Mouse (Mus musculus) embryonic facial prominence, embryonic 14.5 days (tissue): ENCODE measurements at regions not wholly inside any gene's neighbourhood (a gene's known extent, or its start where the extent isn't known, plus 50 kb on each side); places are given as distances from the start of the nearest gene placed in this dataset.

ENCODE experiments used
- ATAC-seq: fragments of 200-750 bp; cut with Nextera tagmentation; 2 replicates; pipeline ENCODE4 v1.8.0; 2017; ENCODE audit warnings: low read depth, moderate number of reproducible peaks, moderate TSS enrichment
- DNase-seq: peaks from one replicate; pipeline ENCODE4 v3.0.0-alpha.2; 2015; ENCODE audit warnings: low spot score
- H3K27ac ChIP-seq: fragments of 300-500 bp; sonication (generic); replicated peaks from 2 replicates; pipeline ENCODE4 v1.5.1; 2014; ENCODE audit warnings: low read depth, mild to moderate bottlenecking, low read length, moderate library complexity
- H3K27me3 ChIP-seq: fragments of 300-500 bp; sonication (generic); replicated peaks from 2 replicates; pipeline ENCODE4 v1.6.1; 2014; ENCODE audit warnings: low read length; ENCODE audit not compliant: control insufficient read depth, insufficient read depth
- H3K36me3 ChIP-seq: fragments of 300-500 bp; sonication (generic); 2 replicates; pipeline ENCODE4 v1.6.1; 2014; ENCODE audit warnings: low read length, mixed read lengths; ENCODE audit not compliant: control insufficient read depth, insufficient read depth
- H3K4me1 ChIP-seq: fragments of 300-500 bp; sonication (generic); 2 replicates; pipeline ENCODE4 v1.6.1; 2014; ENCODE audit warnings: antibody characterized with exemption, low read length; ENCODE audit not compliant: control insufficient read depth, insufficient read depth
- H3K4me2 ChIP-seq: fragments of 300-500 bp; sonication (generic); 2 replicates; pipeline ENCODE4 v1.6.1; 2014; ENCODE audit warnings: low read depth, mild to moderate bottlenecking, low read length, moderate library complexity, mixed read lengths
- H3K4me3 ChIP-seq: fragments of 300-500 bp; sonication (generic); 2 replicates; pipeline ENCODE4 v1.5.1; 2014; ENCODE audit warnings: low read depth, mild to moderate bottlenecking, low read length
- H3K9ac ChIP-seq: fragments of 300-500 bp; sonication (generic); 2 replicates; pipeline ENCODE4 v1.6.1; 2014; ENCODE audit warnings: low read depth, mild to moderate bottlenecking, low read length, moderate library complexity, mixed read lengths
- H3K9me3 ChIP-seq: fragments of 300-500 bp; sonication (generic); 2 replicates; pipeline ENCODE4 v1.6.1; 2016; ENCODE audit warnings: low read length; ENCODE audit not compliant: control insufficient read depth
- WGBS: fragments of 180-500 bp; shearing (Covaris S2); extraction: QIAGEN DNeasy Blood & Tissue Kit; methylation state at CpG from one replicate; pipeline ENCODE4 v1.1.7; 2014; 5-methylcytosine and 5-hydroxymethylcytosine counted together

DNA sequence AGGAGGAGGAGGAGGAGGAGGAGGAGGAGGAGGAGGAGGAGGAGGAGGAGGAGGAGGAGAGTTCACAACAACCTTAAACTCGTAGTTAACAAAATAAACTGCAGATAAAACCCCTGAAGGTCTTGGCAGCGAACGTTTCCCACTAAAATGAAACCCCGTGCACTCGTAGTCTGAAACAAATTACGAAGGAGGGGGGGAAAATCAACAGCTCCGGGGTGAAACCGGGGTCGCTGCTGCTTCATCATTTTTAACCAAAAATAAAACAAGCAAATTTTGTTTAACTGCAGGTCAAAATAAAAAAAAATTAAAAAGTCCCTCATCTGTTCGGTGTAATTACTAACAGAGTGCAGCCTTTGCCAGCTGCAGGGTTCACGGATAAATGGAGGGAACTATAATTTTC is 456.5 kb upstream of the Nr2f2 start:
- whole genome bisulfite sequencing, result 13% methylated on average over 11 of the region's 11 CpGs
- Histone ChIP-seq H3K9ac (no peak overlapping the region), H3K4me2 (peak overlapping the region; percentile 45), H3K27me3 (peaks cover 9% of the 10 kb centered on the region; the same call in 1 of the 2 replicates), H3K4me3 (peak overlapping the region; percentile 13; the same call in 1 of the 2 replicates), H3K36me3 (no peaks in the 10 kb centered on the region), H3K9me3 (no peaks in the 10 kb centered on the region), H3K27ac (0 out of 2 replicates have a peak overlapping the region, but pooled peaks have one; percentile 39), H3K4me1 (peaks cover 14% of the 10 kb centered on the region)
- peak; percentile 88 for DNase-seq
- ATAC-seq, result no peak

DNA sequence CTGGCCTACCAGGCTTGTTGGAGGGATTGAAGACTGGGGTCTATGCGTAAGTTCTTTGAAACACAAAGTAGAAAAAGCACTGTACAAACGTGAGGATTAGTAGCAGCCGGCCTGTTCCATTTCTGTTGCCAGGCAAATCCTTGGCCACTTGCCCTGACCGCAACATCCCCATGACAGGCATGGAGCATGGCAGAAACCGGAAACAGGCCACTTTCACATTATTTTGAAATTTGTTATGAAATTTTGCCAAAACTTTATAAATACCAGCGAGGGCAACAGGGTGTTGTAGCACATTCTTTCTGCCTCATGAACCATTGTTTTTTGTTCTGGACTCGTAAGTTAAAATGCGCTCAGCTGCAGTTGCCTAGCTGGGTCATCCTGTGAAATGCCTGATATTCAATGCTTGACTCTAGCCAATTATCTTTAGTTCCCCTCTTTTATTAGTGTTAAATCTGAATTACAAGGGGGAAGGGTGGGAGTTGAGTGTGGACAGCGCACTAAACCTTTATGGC is 455.8 kb upstream of the Nr2f2 start:
- DNase-seq, result peak; percentile 92

DNA sequence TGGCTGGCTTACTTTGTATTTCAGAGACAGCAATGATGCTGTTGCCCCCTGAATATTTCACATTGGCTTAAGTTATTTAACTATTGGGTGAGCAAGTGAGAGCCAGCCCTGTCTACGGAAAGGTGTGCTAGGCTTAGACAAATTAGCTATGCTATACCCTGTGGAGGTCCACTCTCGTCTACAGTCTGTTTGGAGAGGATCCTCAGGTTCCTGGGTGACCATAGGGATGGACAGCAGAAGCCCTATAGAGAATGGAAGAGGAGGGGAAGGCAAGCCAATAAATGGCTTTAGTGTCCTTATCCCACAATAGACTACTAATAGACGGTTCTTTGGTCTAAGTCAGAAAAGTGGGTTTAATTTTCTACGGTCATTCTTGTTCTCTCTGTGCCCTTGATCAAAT is 455.3 kb upstream of the Nr2f2 start:
- Histone ChIP-seq H3K4me3 (no peak overlapping the region), H3K9me3 (no peaks in the 10 kb centered on the region), H3K27ac (peak overlapping the region; percentile 39), H3K9ac (no peak overlapping the region), H3K4me2 (peak overlapping the region; percentile 45), H3K36me3 (no peaks in the 10 kb centered on the region), H3K4me1 (peaks cover 18% of the 10 kb centered on the region), H3K27me3 (peaks cover 9% of the 10 kb centered on the region; the same call in 1 of the 2 replicates)
- ATAC-seq, result no peak
- 61% methylated on average over 4 of the region's 4 CpGs for WGBS
- DNase-seq, result no peak

More for the DNA sequence above, 455.8 kb upstream of the Nr2f2 start:
- ATAC-seq, result peak; percentile 88
- Histone ChIP-seq H3K4me3 (peak overlapping the region; percentile 13; the same call in 1 of the 2 replicates), H3K27me3 (peaks cover 9% of the 10 kb centered on the region; the same call in 1 of the 2 replicates), H3K9me3 (no peaks in the 10 kb centered on the region), H3K4me2 (peak overlapping the region; percentile 45), H3K36me3 (no peaks in the 10 kb centered on the region), H3K27ac (peak overlapping the region; percentile 39), H3K4me1 (peaks cover 17% of the 10 kb centered on the region), H3K9ac (no peak overlapping the region)
- 22% methylated on average over 9 of the region's 9 CpGs for WGBS

DNA sequence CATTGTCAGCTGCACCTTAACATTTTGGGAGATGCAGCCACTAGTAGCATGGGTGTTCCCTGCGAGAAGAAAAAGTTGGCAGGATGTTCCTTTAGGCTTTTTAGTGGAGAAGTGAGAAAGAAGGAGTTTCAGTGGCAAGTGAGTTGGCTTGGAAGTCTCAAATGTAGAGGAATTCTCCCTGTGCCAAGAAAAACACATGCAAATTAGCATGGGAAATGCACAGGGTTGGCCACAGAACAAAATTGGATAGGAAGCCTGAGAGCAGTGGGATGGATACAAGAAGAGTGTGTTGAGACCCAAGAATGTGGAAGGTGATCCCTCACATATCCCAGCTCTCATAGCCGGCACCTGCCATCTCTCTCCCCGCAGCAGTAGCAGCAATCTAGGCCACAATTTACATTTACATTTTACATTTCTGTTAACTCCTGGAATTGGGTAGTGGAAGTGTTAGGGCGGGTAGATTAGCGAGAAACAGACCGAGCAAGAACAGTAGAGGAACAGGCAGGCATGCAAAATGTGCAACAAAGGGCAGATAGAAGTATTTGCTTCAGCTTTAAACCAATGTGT is 450.9 kb upstream of the Nr2f2 start:
- Histone ChIP-seq H3K27ac (no peak overlapping the region), H3K9ac (no peak overlapping the region), H3K36me3 (no peaks in the 10 kb centered on the region), H3K4me1 (peaks cover 32% of the 10 kb centered on the region), H3K4me3 (no peak overlapping the region), H3K27me3 (peaks cover 3% of the 10 kb centered on the region; the same call in 1 of the 2 replicates), H3K4me2 (no peak overlapping the region), H3K9me3 (no peaks in the 10 kb centered on the region)
- DNase-seq, result peak; percentile 80
- WGBS, result 58% methylated on average over 6 of the region's 6 CpGs
- peak; percentile 57; the same call in 1 of the 2 replicates for ATAC-seq

DNA sequence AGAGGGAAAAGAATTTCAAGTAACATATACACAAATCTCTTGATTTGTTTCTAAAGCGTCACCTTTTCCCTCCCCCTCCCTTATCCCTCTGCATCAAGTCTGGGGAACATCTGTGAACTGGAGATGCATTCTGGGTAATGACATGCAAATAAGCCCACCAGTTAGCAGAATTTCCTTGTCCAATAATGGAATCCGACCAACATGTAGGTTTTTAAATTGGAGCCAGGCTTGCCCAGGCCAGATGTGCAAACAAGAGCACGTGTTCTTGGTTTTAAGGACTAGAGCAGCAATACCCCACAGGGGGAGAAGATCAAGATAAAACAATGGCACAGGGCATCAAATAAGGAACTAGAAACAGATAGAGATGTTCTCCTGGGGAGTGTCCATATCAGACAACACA is 447.9 kb upstream of the Nr2f2 start:
- DNase-seq, result peak; percentile 45
- H3K27ac ChIP-seq, result no peak overlapping the region
- 34% methylated on average over 3 of the region's 3 CpGs for WGBS
- ATAC-seq, result no peak
- H3K4me1 ChIP-seq, result peaks cover 20% of the 10 kb centered on the region; the same call in 1 of the 2 replicates
- no peaks in the 10 kb centered on the region; the same call in 1 of the 2 replicates for H3K27me3 ChIP-seq
- H3K9ac ChIP-seq, result no peak overlapping the region
- H3K4me3 ChIP-seq, result no peak overlapping the region
- H3K4me2 ChIP-seq, result no peak overlapping the region
- no peaks in the 10 kb centered on the region for H3K9me3 ChIP-seq
- H3K36me3 ChIP-seq, result no peaks in the 10 kb centered on the region

DNA sequence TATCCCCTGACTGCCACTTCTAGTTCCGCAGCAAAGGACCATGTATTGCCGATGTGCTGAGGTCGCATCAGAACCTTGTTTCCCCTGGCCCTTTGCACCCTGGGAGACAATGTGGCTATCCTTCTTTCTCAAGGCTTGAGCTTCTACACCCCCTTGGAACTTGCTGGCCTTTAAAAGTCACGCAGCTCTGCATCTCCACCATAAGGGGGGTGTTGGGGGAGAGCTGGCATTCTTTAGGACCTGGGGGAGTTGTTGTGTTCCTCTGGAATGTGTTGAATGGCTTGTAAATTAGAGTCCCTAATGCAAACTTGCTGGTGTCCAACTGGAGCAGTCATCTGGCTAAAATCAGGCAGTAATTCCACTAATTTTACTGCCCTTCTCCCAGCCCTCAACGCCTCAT is 446.6 kb upstream of the Nr2f2 start:
- Histone ChIP-seq H3K27me3 (no peaks in the 10 kb centered on the region; the same call in 1 of the 2 replicates), H3K4me3 (no peak overlapping the region), H3K9ac (no peak overlapping the region), H3K36me3 (no peaks in the 10 kb centered on the region), H3K27ac (no peak overlapping the region), H3K4me1 (peaks cover 20% of the 10 kb centered on the region; the same call in 1 of the 2 replicates), H3K9me3 (no peaks in the 10 kb centered on the region), H3K4me2 (no peak overlapping the region)
- no peak for ATAC-seq
- DNase-seq, result no peak
- 46% methylated on average over 5 of the region's 5 CpGs for WGBS

DNA sequence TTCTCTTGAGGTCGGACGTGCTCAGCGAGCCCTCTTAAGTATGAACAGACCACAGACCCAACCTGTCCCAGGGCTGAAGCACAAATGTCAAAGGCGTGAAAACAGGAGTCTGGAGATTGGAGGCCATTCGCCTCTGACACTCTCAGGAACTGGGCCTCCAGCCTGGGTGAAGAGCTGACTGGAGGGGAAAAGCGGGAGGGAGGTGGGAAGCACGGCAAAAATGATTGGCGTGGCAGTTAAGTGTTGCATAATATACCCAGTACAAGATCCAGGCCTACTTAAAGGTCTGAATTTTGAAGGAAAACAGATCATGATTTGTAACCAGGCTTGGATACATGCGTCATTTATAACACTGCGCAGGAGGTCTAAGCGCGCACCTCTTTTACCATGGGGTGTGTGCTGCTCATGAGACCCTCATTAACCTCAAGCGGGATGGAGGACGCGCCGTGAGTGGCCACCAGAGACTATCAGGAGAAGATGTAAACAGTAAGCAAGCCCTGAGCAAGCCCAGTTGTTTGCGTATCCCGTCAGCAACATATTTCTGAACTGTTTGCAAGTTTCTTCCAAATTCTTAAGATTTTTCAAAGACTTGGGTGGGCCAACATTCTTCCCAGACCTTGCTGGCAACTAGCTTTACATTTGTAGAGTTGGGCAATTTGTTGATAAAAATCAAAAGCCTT is 444.0 kb upstream of the Nr2f2 start:
- no peak for ATAC-seq
- whole genome bisulfite sequencing, result 66% methylated on average over 18 of the region's 18 CpGs
- H3K9ac ChIP-seq, result no peak overlapping the region

DNA sequence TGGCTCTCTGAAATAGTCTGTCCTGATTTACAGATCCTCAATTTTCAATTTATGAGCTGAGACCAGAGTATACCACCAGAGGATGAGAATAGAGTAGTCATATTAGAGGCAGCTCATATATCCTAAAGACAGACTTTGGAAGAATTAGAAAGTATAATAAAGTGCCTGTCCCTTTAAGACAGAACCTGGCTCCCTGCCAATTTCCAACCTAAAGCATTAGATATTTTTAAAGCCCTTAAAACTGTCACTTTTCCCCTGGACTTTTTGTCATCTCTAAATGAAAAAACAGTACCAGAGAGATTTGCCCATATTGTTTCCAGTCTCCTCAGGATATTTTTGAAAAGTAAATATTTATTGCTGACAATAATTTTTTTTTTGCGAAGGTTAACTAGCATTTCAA is 437.7 kb upstream of the Nr2f2 start:
- 39% methylated on average over 1 of the region's 1 CpGs for WGBS
- no peaks in the 10 kb centered on the region for H3K9me3 ChIP-seq
- H3K4me2 ChIP-seq, result no peak overlapping the region
- no peaks in the 10 kb centered on the region for H3K4me1 ChIP-seq
- H3K27me3 ChIP-seq, result no peaks in the 10 kb centered on the region
- ATAC-seq (no peak), DNase-seq (peak; percentile 57)
- no peak overlapping the region for H3K4me3 ChIP-seq
- H3K36me3 ChIP-seq, result no peaks in the 10 kb centered on the region
- H3K27ac ChIP-seq, result no peak overlapping the region
- no peak overlapping the region for H3K9ac ChIP-seq

More for the DNA sequence above, 444.0 kb upstream of the Nr2f2 start:
- H3K4me1 ChIP-seq, result peaks cover 16% of the 10 kb centered on the region; the same call in 1 of the 2 replicates
- no peak overlapping the region for H3K27ac ChIP-seq
- H3K27me3 ChIP-seq, result no peaks in the 10 kb centered on the region
- no peak for DNase-seq
- no peak overlapping the region for H3K4me2 ChIP-seq
- no peaks in the 10 kb centered on the region for H3K9me3 ChIP-seq
- H3K36me3 ChIP-seq, result no peaks in the 10 kb centered on the region
- no peak overlapping the region for H3K4me3 ChIP-seq
